Mouse (Mus musculus): ENCODE results near the gene Phactr2. TPM values are rescaled to one million over a fixed set of nuclear protein-coding genes. Genes with fewer than 3 reads are reported as not detected.
"Not testable (repeated sequence)": the region's sequence is repeated elsewhere in the genome, so short reads cannot be mapped to it uniquely, and the experiment has no call there.

Phactr2 gene
- polyA plus RNA-seq, 1 experiment from 2014 or later = 28.8 TPM

- H3K36me3 ChIP-seq (ENCODE audit: control insufficient read depth, insufficient read depth, low read length) = no peaks in the 10 kb centered on the region
- 76% methylated on average over 8 of the region's 8 CpGs for WGBS
- no peaks in the 10 kb centered on the region for H3K9me3 ChIP-seq (ENCODE audit: control insufficient read depth, low read length)
- no peak overlapping the region for H3K4me3 ChIP-seq (ENCODE audit: low read depth, low read length)
- 0 out of 2 replicates have a peak, but pooled peaks cover 4% of the 10 kb centered on the region for H3K4me1 ChIP-seq (ENCODE audit: control insufficient read depth, insufficient read depth, low read length)
- ATAC-seq (ENCODE audit: insufficient number of reproducible peaks, low FRiP score, low TSS enrichment, low read depth) = no peak
- no peak for DNase-seq (ENCODE audit: low spot score)
- no peak overlapping the region for H3K4me2 ChIP-seq (ENCODE audit: low read depth, severe bottlenecking)
- H3K27me3 ChIP-seq (ENCODE audit: control insufficient read depth, insufficient read depth, low read length) = no peaks in the 10 kb centered on the region
- H3K9ac ChIP-seq (ENCODE audit: low read length) = no peak overlapping the region
- H3K27ac ChIP-seq (replicated peaks; ENCODE audit: low read depth, low read length) = no peak overlapping the region
These were observed 277.2 kb downstream of the Phactr2 start for GRCm38 (mm10) chr10:13196872-13197507.

GRCm38 (mm10) chr10:13193496-13193895, 280.7 kb downstream of the Phactr2 start:
- peak overlapping the region; percentile 68 for H3K4me2 ChIP-seq (ENCODE audit: low read depth, severe bottlenecking)
- not testable (repeated sequence) for H3K9me3 ChIP-seq (ENCODE audit: control insufficient read depth, low read length); H3K9ac ChIP-seq (ENCODE audit: low read length); H3K36me3 ChIP-seq (ENCODE audit: control insufficient read depth, insufficient read depth, low read length); H3K27ac ChIP-seq (replicated peaks; ENCODE audit: low read depth, low read length); H3K4me1 ChIP-seq (ENCODE audit: control insufficient read depth, insufficient read depth, low read length); DNase-seq (ENCODE audit: low spot score); H3K27me3 ChIP-seq (ENCODE audit: control insufficient read depth, insufficient read depth, low read length)
- 0 out of 2 replicates have a peak, but pooled peaks have one; percentile 18 for ATAC-seq (ENCODE audit: insufficient number of reproducible peaks, low FRiP score, low TSS enrichment, low read depth)
- peak overlapping the region; percentile 74 for H3K4me3 ChIP-seq (ENCODE audit: low read depth, low read length)
- WGBS = 89% methylated on average over 7 of the region's 7 CpGs

GRCm38 (mm10) chr10:13192731-13193351, 281.4 kb downstream of the Phactr2 start, which contains the start of gene Ltv1:
Gene Ltv1, minus strand, starts transcription at chr10:13193168.
- H3K9me3 ChIP-seq (ENCODE audit: control insufficient read depth, low read length) = no peaks in the 10 kb centered on the region
- peak within 1 kb of the TSS; percentile 59 for H3K9ac ChIP-seq (ENCODE audit: low read length)
- DNase-seq (ENCODE audit: low spot score) (peak; percentile 94), ATAC-seq (ENCODE audit: insufficient number of reproducible peaks, low FRiP score, low TSS enrichment, low read depth) (peak; percentile 99)
- H3K4me3 ChIP-seq (ENCODE audit: low read depth, low read length) = peak within 1 kb of the TSS; percentile 74
- under 1% methylated on average over 43 of the region's 43 CpGs for WGBS
- peak within 1 kb of the TSS; percentile 68 for H3K4me2 ChIP-seq (ENCODE audit: low read depth, severe bottlenecking)
- no peak within 1 kb of the TSS for H3K27ac ChIP-seq (replicated peaks; ENCODE audit: low read depth, low read length)
- 0 out of 2 replicates have a peak, but pooled peaks cover 5% of the 10 kb centered on the region for H3K4me1 ChIP-seq (ENCODE audit: control insufficient read depth, insufficient read depth, low read length)
- H3K27me3 ChIP-seq (ENCODE audit: control insufficient read depth, insufficient read depth, low read length) = no peaks in the 10 kb centered on the region
- H3K36me3 ChIP-seq (ENCODE audit: control insufficient read depth, insufficient read depth, low read length) = peaks cover 3% of the 10 kb centered on the region; the same call in 1 of the 2 replicates

GRCm38 (mm10) chr10:13189881-13190280, 284.3 kb downstream of the Phactr2 start:
- Histone ChIP-seq H3K27me3 (ENCODE audit: control insufficient read depth, insufficient read depth, low read length) (no peaks in the 10 kb centered on the region), H3K9ac (ENCODE audit: low read length) (no peak overlapping the region), H3K4me1 (ENCODE audit: control insufficient read depth, insufficient read depth, low read length) (0 out of 2 replicates have a peak, but pooled peaks cover 5% of the 10 kb centered on the region), H3K4me2 (ENCODE audit: low read depth, severe bottlenecking) (no peak overlapping the region), H3K9me3 (ENCODE audit: control insufficient read depth, low read length) (no peaks in the 10 kb centered on the region), H3K4me3 (ENCODE audit: low read depth, low read length) (no peak overlapping the region), H3K27ac (replicated peaks; ENCODE audit: low read depth, low read length) (no peak overlapping the region), H3K36me3 (ENCODE audit: control insufficient read depth, insufficient read depth, low read length) (peaks cover 6% of the 10 kb centered on the region; the same call in 1 of the 2 replicates)
- WGBS = 91% methylated on average over 5 of the region's 5 CpGs
- ATAC-seq (ENCODE audit: insufficient number of reproducible peaks, low FRiP score, low TSS enrichment, low read depth) (no peak), DNase-seq (ENCODE audit: low spot score) (no peak)

GRCm38 (mm10) chr10:13186754-13187153, 287.5 kb downstream of the Phactr2 start:
- H3K4me3 ChIP-seq (ENCODE audit: low read depth, low read length) = no peak overlapping the region
- no peaks in the 10 kb centered on the region for H3K9me3 ChIP-seq (ENCODE audit: control insufficient read depth, low read length)
- no peaks in the 10 kb centered on the region for H3K27me3 ChIP-seq (ENCODE audit: control insufficient read depth, insufficient read depth, low read length)
- H3K27ac ChIP-seq (replicated peaks; ENCODE audit: low read depth, low read length) = no peak overlapping the region
- ATAC-seq (ENCODE audit: insufficient number of reproducible peaks, low FRiP score, low TSS enrichment, low read depth) (no peak), DNase-seq (ENCODE audit: low spot score) (no peak)
- no peak overlapping the region for H3K4me2 ChIP-seq (ENCODE audit: low read depth, severe bottlenecking)
- peaks cover 6% of the 10 kb centered on the region for H3K36me3 ChIP-seq (ENCODE audit: control insufficient read depth, insufficient read depth, low read length)
- H3K4me1 ChIP-seq (ENCODE audit: control insufficient read depth, insufficient read depth, low read length) = no peaks in the 10 kb centered on the region
- no peak overlapping the region for H3K9ac ChIP-seq (ENCODE audit: low read length)
- 87% methylated on average over 3 of the region's 3 CpGs for WGBS

- WGBS = 91% methylated on average over 4 of the region's 4 CpGs
- Histone ChIP-seq H3K4me3 (ENCODE audit: low read depth, low read length) (no peak overlapping the region), H3K27me3 (ENCODE audit: control insufficient read depth, insufficient read depth, low read length) (no peaks in the 10 kb centered on the region), H3K4me1 (ENCODE audit: control insufficient read depth, insufficient read depth, low read length) (no peaks in the 10 kb centered on the region), H3K9ac (ENCODE audit: low read length) (no peak overlapping the region), H3K36me3 (ENCODE audit: control insufficient read depth, insufficient read depth, low read length) (peaks cover 7% of the 10 kb centered on the region), H3K9me3 (ENCODE audit: control insufficient read depth, low read length) (no peaks in the 10 kb centered on the region), H3K4me2 (ENCODE audit: low read depth, severe bottlenecking) (no peak overlapping the region), H3K27ac (replicated peaks; ENCODE audit: low read depth, low read length) (no peak overlapping the region)
- ATAC-seq (ENCODE audit: insufficient number of reproducible peaks, low FRiP score, low TSS enrichment, low read depth) (no peak), DNase-seq (ENCODE audit: low spot score) (no peak)
These were observed 289.9 kb downstream of the Phactr2 start for GRCm38 (mm10) chr10:13184170-13184766.

GRCm38 (mm10) chr10:13180211-13180610, 294.0 kb downstream of the Phactr2 start:
- H3K36me3 ChIP-seq (ENCODE audit: control insufficient read depth, insufficient read depth, low read length) = peaks cover 6% of the 10 kb centered on the region
- no peak overlapping the region for H3K4me2 ChIP-seq (ENCODE audit: low read depth, severe bottlenecking)
- 92% methylated on average over 7 of the region's 7 CpGs for WGBS
- H3K27ac ChIP-seq (replicated peaks; ENCODE audit: low read depth, low read length) = no peak overlapping the region
- no peak for DNase-seq (ENCODE audit: low spot score)
- ATAC-seq (ENCODE audit: insufficient number of reproducible peaks, low FRiP score, low TSS enrichment, low read depth) = no peak
- no peaks in the 10 kb centered on the region for H3K27me3 ChIP-seq (ENCODE audit: control insufficient read depth, insufficient read depth, low read length)
- no peaks in the 10 kb centered on the region for H3K4me1 ChIP-seq (ENCODE audit: control insufficient read depth, insufficient read depth, low read length)
- no peak overlapping the region for H3K4me3 ChIP-seq (ENCODE audit: low read depth, low read length)
- no peak overlapping the region for H3K9ac ChIP-seq (ENCODE audit: low read length)
- no peaks in the 10 kb centered on the region for H3K9me3 ChIP-seq (ENCODE audit: control insufficient read depth, low read length)

GRCm38 (mm10) chr10:13177973-13178624, 296.1 kb downstream of the Phactr2 start, which contains the start of gene Zc2hc1b:
Gene Zc2hc1b, minus strand, starts transcription at chr10:13178023.
- H3K9me3 ChIP-seq (ENCODE audit: control insufficient read depth, low read length) = no peaks in the 10 kb centered on the region
- no peak for DNase-seq (ENCODE audit: low spot score)
- WGBS = 83% methylated on average over 7 of the region's 7 CpGs
- no peak within 1 kb of the TSS for H3K4me3 ChIP-seq (ENCODE audit: low read depth, low read length)
- H3K9ac ChIP-seq (ENCODE audit: low read length) = no peak within 1 kb of the TSS
- ATAC-seq (ENCODE audit: insufficient number of reproducible peaks, low FRiP score, low TSS enrichment, low read depth) = no peak
- peaks cover 6% of the 10 kb centered on the region for H3K36me3 ChIP-seq (ENCODE audit: control insufficient read depth, insufficient read depth, low read length)
- no peaks in the 10 kb centered on the region for H3K27me3 ChIP-seq (ENCODE audit: control insufficient read depth, insufficient read depth, low read length)
- H3K27ac ChIP-seq (replicated peaks; ENCODE audit: low read depth, low read length) = no peak within 1 kb of the TSS
- no peak within 1 kb of the TSS for H3K4me2 ChIP-seq (ENCODE audit: low read depth, severe bottlenecking)
- 0 out of 2 replicates have a peak, but pooled peaks cover under 1% of the 10 kb centered on the region for H3K4me1 ChIP-seq (ENCODE audit: control insufficient read depth, insufficient read depth, low read length)

All from limb, embryonic 11.5 days (tissue).